Mouse (Mus musculus) thymus, postnatal 14 days (tissue): Measurements from ENCODE around the gene Olfr965.
"Not testable (repeated sequence)": the region's sequence is repeated elsewhere in the genome, so short reads cannot be mapped to it uniquely, and the experiment has no call there.

Experiments
- DNase-seq: peaks from one replicate; pipeline ENCODE4 v3.0.0; 2021

The Olfr965 gene

DNA sequence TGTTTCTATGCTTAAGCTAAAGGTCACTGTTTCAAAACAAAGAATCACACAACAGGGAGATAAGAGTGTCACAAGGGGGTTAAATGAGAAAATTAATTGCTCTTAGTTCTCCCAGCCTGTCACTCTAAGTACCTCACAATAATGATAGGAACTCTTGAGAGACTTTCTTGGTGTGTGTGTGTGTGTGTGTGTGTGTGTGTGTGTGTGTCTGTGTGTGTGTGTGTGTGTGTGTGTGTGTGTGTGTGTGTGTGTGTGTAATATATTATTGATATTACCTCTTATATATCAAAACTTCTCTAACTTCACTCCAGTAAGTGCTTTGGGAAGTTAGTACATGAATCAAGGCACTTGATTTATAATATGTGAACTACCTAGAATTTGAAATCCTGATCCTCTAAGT lies at the start of gene Olfr965:
TSS of gene Olfr965 (plus strand) at position 301 of the 400 bp plus-strand sequence.
- no peak for DNase-seq

DNA sequence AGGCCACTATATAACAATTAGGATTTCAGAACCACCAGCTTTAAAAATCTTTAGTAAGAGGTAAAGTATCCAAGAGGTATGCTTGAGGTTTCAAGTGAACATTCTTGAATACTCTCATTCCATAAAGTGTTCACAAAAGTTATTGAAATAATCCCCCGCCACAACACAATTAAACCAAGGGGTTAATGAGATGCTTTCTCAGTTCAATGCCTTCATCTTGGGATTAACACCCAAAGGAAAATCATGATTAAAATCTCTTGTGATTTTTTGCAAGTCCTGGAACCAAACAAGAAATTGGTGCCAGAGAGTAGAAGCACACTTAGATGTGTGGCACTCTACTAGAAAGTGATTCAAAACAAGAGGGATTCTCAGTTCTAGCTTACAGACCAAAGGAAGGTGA lies 44.2 kb upstream of the Olfr965 start, which contains the start of gene Olfr963:
TSS of gene Olfr963 (plus strand) at position 301 of the 400 bp plus-strand sequence.
- no peak for DNase-seq

DNA sequence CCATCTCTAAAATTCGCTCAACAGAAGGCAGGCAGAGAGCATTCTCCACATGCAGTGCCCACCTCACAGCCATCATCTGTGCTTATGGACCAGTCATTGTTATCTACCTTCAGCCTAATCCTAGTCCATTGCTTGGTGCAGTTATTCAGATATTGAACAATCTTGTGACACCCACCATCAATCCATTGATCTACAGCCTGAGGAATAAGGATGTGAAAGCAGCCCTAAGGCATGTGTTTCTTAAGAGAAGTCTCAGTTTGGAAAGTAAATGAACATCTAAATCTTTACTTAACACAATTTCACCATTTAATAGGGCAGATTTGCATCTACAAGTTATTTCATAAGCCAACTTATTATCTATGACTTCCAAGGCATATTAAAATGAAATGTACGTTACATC lies 41.4 kb upstream of the Olfr965 start:
- no peak for DNase-seq

DNA sequence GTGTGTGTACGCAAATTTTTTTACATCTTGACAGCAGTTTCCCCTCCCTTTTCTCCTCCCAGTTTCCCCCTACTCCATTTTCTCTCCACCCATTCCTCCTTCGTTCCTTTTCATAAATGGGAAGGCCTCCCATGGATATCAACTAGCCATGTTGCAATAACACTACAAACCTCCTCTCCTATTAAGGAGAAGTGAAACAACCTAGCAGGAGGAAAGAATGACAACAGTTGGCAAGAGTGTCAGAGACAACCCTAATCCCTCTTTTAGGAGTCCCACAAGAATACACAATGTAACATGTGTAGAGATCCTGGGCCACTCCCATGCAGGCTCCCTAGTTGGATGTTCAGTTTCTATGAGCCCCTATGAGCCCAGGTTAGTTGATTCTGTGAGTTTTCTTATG lies 36.3 kb upstream of the Olfr965 start:
- no peak for DNase-seq

DNA sequence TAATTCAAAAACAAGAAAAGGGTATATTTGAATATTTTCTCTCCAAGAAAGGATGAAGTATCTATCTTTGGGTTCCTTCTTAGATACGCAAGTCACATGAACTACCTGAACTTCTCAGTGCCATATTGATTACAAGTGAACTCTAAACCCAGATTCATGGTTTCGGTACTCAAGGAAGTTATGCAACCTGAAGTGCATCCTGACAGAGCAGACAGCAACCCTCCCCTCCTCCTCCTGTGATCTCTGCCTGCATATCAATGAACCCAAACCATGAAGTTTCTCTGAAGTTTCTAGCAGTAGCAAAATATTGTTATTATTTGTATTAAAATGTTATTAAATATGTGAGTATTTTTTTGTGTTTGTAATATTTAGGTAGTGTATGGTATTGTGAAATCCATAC lies 32.6 kb upstream of the Olfr965 start:
- DNase-seq, result no peak

DNA sequence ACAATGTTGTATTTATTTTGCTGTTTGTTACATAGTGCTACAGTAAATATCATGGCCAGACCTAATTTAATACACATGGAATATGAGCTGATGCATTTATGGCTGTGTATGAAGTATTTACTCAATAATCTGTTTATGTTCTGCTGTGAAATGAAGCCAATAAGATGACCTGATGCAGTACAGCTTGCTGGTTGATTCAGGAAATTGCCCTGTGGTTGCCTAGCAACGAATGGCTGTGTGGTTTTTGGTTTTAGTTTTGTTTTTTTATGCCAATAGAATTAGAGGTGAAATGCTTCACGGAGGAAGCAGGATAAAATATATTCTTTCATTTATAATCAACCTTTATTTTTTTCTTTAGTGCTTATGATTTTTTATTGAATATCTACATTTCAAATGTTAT lies 31.9 kb upstream of the Olfr965 start:
- DNase-seq, result no peak

DNA sequence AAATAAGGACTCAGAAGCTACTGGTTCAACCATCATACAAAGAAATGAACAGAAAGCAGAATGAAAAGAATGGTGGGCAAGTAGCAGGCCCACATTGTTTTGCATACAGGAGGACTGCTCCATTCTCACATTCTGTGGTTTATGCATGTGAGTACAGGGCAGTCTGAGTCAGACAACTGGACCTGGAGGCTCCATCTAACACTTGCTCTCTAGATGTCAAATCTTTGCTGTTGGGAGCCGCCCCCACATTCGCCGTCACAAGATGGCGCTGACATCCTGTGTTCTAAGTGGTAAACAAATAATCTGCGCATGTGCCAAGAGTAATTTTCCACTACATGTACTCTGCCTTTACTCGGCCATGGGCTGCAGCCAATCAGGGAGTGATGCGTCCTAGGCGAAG lies 10.0 kb upstream of the Olfr965 start:
- not testable (repeated sequence) for DNase-seq

DNA sequence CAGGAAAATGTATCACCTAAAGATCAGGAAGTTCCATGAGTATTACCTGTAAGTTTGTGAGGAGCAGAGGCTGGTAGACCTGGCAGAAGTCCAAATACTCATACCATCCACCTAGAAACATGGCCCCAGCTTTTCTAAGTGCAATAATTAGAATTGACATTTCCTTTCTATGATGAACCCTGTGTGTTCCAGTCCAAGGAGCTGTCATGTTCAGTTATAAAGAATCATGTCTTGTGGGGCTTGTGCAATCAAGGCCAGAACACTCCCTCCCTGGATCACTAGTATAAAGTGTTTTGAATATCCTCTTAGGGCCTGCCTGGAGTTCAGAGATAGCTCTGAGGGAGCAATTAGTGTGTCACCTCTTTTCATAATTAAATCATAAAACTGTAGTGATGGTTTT lies 4.1 kb upstream of the Olfr965 start, which contains the start of gene Olfr149:
TSS of gene Olfr149 (minus strand) at position 101 of the 400 bp plus-strand sequence.
- no peak for DNase-seq

DNA sequence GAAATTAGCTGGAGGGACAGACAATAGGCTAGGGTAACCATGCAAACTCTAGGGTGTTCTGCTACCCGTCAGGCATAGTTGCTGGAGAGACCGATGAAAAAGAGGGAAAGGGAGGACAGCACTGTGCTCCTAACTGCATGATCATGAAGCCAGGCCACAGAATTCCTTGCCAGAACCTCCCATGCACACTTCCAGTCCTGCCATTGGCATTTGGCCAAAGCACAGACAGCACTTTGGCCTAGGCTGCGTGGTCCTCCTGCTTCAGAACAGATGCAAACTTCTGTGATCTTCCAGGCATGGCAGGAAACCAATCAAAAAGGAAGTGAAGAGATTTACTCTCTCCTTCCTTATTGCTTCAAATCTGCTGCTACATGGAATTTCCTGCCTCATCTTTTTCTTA lies 2.2 kb upstream of the Olfr965 start:
- DNase-seq, result no peak

DNA sequence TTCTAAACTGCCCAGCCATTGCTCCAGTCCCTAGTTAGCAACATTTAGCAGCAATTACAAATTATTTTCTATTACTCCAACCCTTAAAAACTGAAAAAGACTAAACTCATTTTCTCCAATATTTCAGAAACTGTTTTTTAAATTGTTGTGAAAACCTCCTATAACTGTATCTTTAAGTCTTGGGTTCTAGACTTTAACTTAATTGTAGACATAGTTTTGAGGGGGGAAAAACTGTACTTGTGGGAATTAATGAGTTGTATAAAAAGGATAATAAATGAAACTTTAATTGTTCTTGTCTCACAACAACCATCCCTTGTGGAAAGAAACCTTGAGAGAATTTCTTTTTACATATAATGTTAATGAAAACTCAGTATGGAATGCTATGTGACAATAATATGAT lies 19.5 kb downstream of the Olfr965 start, which contains the start of gene Olfr150:
TSS of gene Olfr150 (plus strand) at position 301 of the 400 bp plus-strand sequence.
- DNase-seq, result no peak

DNA sequence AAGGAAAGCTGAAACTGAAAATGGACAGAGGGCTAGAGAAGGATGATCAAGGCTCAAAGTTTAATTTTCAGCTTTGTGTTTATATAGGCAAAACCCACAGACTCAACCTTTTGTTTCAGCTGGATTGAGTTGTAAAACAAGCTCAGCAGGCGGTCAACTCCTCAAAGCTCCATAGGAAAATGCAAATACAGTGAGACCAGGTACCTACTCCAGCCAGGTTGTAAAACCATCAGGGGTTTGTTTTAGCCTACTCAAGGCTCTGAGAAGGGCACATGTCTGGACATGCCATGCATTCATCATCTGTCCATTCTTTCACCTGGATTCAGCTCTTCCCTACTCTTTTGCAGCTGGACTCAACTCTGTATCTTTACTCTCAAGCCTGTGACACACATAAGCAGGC lies 29.6 kb downstream of the Olfr965 start:
- DNase-seq, result no peak

DNA sequence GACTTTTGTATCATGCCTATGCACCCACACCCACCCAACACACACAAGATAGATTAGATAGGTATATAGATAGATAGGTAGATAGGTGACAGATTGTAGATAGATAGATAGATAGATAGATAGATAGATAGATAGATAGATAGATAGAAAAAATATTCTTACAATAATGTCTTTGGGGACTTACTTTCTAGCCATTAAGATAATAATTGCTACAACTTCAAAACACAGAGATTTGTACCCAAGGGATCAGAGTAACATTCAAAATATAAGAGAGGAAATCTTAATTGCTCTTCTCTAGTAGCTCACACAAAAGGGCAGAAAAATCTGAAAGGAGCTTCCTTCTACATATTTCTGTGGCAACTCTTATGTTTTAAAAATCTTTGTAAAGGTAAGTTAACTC lies 34.8 kb downstream of the Olfr965 start, which contains the start of gene Olfr967:
TSS of gene Olfr967 (plus strand) at position 301 of the 400 bp plus-strand sequence.
- DNase-seq, result no peak

DNA sequence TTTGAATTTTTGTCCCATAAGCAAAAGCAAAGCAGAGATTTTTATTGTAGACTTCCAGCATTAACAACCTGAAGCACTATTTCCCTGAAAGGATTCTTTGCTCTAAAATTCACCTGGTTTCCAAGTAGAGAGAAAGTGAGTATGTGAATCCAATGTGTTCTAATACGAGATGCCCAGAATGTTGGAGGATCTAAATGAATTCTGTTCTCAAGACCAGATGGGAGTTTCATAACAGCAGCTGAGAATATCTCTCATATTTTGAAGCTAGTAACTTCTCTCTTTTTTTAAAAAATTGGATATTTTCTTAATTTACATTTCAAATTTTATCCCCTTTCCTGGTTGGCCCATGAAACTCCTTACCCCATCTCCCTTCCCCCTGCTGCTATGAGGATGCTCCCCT lies 35.3 kb downstream of the Olfr965 start:
- DNase-seq, result no peak
